Mouse (Mus musculus): Measurements from ENCODE around the gene 1600012H06Rik.

- TF ChIP-seq GATA1 (IDR thresholded peaks at IDR 0.05; ENCODE audit: low read length) (no peak), TAL1 (IDR thresholded peaks at IDR 0.05; ENCODE audit: low read length) (no peak)
Observed at GRCm38 (mm10) chr17:14943729-14944059, 710 bp downstream of the 1600012H06Rik start.

Data from erythroblast, embryonic 14.5 days (primary cell).